Comparison of ENCODE assay signal across 26 mouse cellular contexts in genomic region chr6:47995661-47996060, GRCm38 (mm10).
"Had no signal": no experiment of that assay in that cellular context is flagged by ENCODE, and none has a peak within 500 bp of the region (broad histone marks: within the 10 kb centered on the region; RNA-seq: fewer than 3 reads in every experiment).

No protein-coding gene starts in this region.

- H3K9me3 ChIP-seq: hindbrain, embryonic 10.5 days; hindbrain, embryonic 12.5 days; intestine, embryonic 15.5 days; kidney, embryonic 15.5 days; limb, embryonic 10.5 days; limb, embryonic 12.5 days had no signal

- H3K27me3 ChIP-seq: hindbrain, embryonic 12.5 days; intestine, embryonic 15.5 days; kidney, embryonic 15.5 days; limb, embryonic 12.5 days had no signal

- H3K4me1 ChIP-seq: heart, embryonic 12.5 days; hindbrain, embryonic 10.5 days; hindbrain, embryonic 12.5 days; intestine, embryonic 15.5 days; kidney, embryonic 15.5 days; limb, embryonic 10.5 days; limb, embryonic 12.5 days had no signal

- H3K4me3 ChIP-seq: gastrocnemius, adult 2 months; heart, adult 2 months; heart, embryonic 12.5 days; hindbrain, embryonic 10.5 days; hindbrain, embryonic 12.5 days; intestine, embryonic 15.5 days; kidney, embryonic 15.5 days; layer of hippocampus, adult 2 months; left cerebral cortex, adult 2 months; limb, embryonic 10.5 days; limb, embryonic 12.5 days had no signal

- H3K4me2 ChIP-seq: heart, embryonic 12.5 days; hindbrain, embryonic 12.5 days; hindbrain, embryonic 14.5 days; intestine, embryonic 15.5 days; kidney, embryonic 15.5 days; limb, embryonic 12.5 days had no signal

- DNase-seq: gastrocnemius, adult 2 months; gastrocnemius, postnatal 10 days; gastrocnemius, postnatal 25 days; heart, adult 2 months; heart, postnatal 10 days; heart, postnatal 4 days; kidney, adult 18-20 months; kidney, adult 9 months; kidney, postnatal 14 days; kidney, postnatal 4 days; liver had no signal

- H3K27ac ChIP-seq: gastrocnemius, adult 2 months; heart, adult 2 months; hindbrain, embryonic 10.5 days; hindbrain, embryonic 12.5 days; hindbrain, embryonic 14.5 days; intestine, embryonic 15.5 days; kidney, embryonic 15.5 days; kidney, postnatal 0 days; layer of hippocampus, adult 2 months; left cerebral cortex, adult 2 months; limb, embryonic 10.5 days; limb, embryonic 12.5 days had no signal

- ATAC-seq: forebrain, embryonic 16.5 days; hindbrain, embryonic 16.5 days; inflammation-experienced regulatory T-cells, adult 6 months; intestine, embryonic 15.5 days; intestine, postnatal 0 days had no signal

- H3K9ac ChIP-seq: heart, embryonic 12.5 days; hindbrain, embryonic 12.5 days; hindbrain, embryonic 14.5 days; intestine, embryonic 15.5 days; kidney, embryonic 15.5 days; limb, embryonic 12.5 days had no signal

- H3K36me3 ChIP-seq: heart, embryonic 12.5 days; hindbrain, embryonic 10.5 days; hindbrain, embryonic 12.5 days; intestine, embryonic 15.5 days; kidney, embryonic 15.5 days; limb, embryonic 10.5 days; limb, embryonic 12.5 days had no signal
